Mouse (Mus musculus) intestine, embryonic 14.5 days (tissue): ENCODE measurements around the gene Ccnd3. TPM values are rescaled to one million over a fixed set of nuclear protein-coding genes. Genes with fewer than 3 reads are reported as not detected.
A peak's percentile ranks its signal among the peaks of the same experiment; 100 is the strongest.

Source experiments
- ATAC-seq: fragments of 200-750 bp; cut with Nextera tagmentation; replicated peaks from 2 replicates; pipeline ENCODE4 v1.8.0; 2017; ENCODE audit warnings: low read depth, moderate number of reproducible peaks, moderate TSS enrichment, moderate library complexity; ENCODE audit not compliant: low FRiP score, low TSS enrichment
- DNase-seq: peaks from one replicate; pipeline ENCODE4 v3.0.0-alpha.2; 2018; ENCODE audit warnings: low spot score
- H3K27ac ChIP-seq: fragments of 300-500 bp; sonication (generic); 2 replicates; pipeline ENCODE4 v1.5.1; 2014; ENCODE audit warnings: low read depth, mild to moderate bottlenecking, control low read depth
- H3K27me3 ChIP-seq: fragments of 300-500 bp; sonication (generic); replicated peaks from 2 replicates; pipeline ENCODE4 v1.6.1; 2014; ENCODE audit warnings: low read length, control low read depth; ENCODE audit not compliant: control insufficient read depth, insufficient read depth
- H3K36me3 ChIP-seq: fragments of 300-500 bp; sonication (generic); 2 replicates; pipeline ENCODE4 v1.6.1; 2014; ENCODE audit warnings: low read length, control low read depth; ENCODE audit not compliant: control insufficient read depth, insufficient read depth
- H3K4me1 ChIP-seq: fragments of 300-500 bp; sonication (generic); replicated peaks from 2 replicates; pipeline ENCODE4 v1.6.1; 2014; ENCODE audit warnings: low read length, control low read depth, mixed read lengths; ENCODE audit not compliant: control insufficient read depth, insufficient read depth
- H3K4me2 ChIP-seq: fragments of 300-500 bp; sonication (generic); 2 replicates; pipeline ENCODE4 v1.6.1; 2014; ENCODE audit warnings: low read length
- H3K4me3 ChIP-seq: fragments of 300-500 bp; sonication (generic); 2 replicates; pipeline ENCODE4 v1.5.1; 2014; ENCODE audit warnings: low read depth, low read length, control low read depth, mixed read lengths
- H3K9ac ChIP-seq: fragments of 300-500 bp; sonication (generic); 2 replicates; pipeline ENCODE4 v1.6.1; 2014; ENCODE audit warnings: mild to moderate bottlenecking, low read length
- H3K9me3 ChIP-seq: fragments of 300-500 bp; sonication (generic); 2 replicates; pipeline ENCODE4 v1.6.1; 2016; ENCODE audit warnings: low read length, control low read depth; ENCODE audit not compliant: control insufficient read depth
- WGBS: fragments of 180-500 bp; shearing (Covaris S2); extraction: QIAGEN DNeasy Blood & Tissue Kit; methylation state at CpG from one replicate; pipeline ENCODE4 v1.1.7; 2014; 5-methylcytosine and 5-hydroxymethylcytosine counted together
- polyA plus RNA-seq: library from polyadenylated mRNA; unstranded; fragments of >200 nt; fragmentation: Nextera tagmentation; extraction: Ambion mirVana; gene quantifications from 2 replicates; pipeline ENCODE4 v1.2.1, GENCODE M21; 2014

The Ccnd3 gene
- polyA plus RNA-seq, 1 experiment from 2014 or later = 457 TPM

DNA sequence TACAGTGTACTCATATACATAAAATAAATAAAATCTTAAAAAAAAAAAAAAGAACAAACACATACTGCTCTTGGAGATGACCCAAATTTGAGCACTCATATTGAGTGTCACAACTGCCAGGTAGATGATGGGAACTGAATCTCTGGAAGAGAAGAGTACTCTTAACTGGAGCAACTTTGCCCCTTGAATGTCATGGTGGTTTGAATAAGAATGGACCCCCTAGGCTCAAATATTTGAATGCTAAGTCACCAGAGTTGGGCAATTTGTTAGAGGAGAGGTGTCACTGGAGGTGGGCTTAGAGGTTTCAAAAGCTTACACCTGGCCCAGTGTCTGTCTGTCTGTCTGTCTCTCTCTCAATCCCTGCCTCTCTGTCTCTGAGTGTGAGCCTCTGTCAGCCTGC, 1.2 kb upstream of the Ccnd3 start:
- no peak for DNase-seq
- no peaks in the 10 kb centered on the region for H3K9me3 ChIP-seq
- peaks cover 37% of the 10 kb centered on the region for H3K4me1 ChIP-seq
- peaks cover 16% of the 10 kb centered on the region; the same call in 1 of the 2 replicates for H3K36me3 ChIP-seq
- no peak overlapping the region for H3K27ac ChIP-seq
- H3K4me3 ChIP-seq = no peak overlapping the region
- H3K4me2 ChIP-seq = no peak overlapping the region
- no peaks in the 10 kb centered on the region for H3K27me3 ChIP-seq
- no peak overlapping the region for H3K9ac ChIP-seq
- no peak for ATAC-seq

DNA sequence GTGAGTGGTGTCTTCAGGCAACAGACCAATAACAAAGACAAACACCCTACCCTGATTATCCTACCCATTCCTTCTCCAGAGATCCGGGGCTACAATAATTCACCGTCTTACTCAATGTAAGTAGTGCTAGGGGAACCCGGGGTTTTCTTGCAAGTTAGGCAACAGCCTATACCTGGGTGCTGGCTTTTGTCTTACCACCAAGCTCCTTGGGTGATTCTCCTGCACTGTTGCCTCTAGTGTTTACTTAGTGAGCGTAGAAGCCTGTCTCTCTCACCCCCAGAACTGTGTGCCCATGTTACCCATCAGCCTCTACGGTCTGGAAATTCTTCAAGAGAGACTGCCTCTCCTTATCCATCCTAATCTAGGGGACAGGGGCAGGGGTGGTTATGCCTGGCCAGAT, 623 bp upstream of the Ccnd3 start:
- no peaks in the 10 kb centered on the region for H3K27me3 ChIP-seq
- H3K4me3 ChIP-seq = peak overlapping the region; percentile 35
- H3K9me3 ChIP-seq = no peaks in the 10 kb centered on the region
- peak overlapping the region; percentile 53 for H3K4me2 ChIP-seq
- peaks cover 11% of the 10 kb centered on the region; the same call in 1 of the 2 replicates for H3K36me3 ChIP-seq
- DNase-seq (no peak), ATAC-seq (no peak)
- peak overlapping the region; percentile 46; the same call in 1 of the 2 replicates for H3K9ac ChIP-seq
- peak overlapping the region; percentile 44; the same call in 1 of the 2 replicates for H3K27ac ChIP-seq
- H3K4me1 ChIP-seq = peaks cover 39% of the 10 kb centered on the region
- 50% methylated on average over 5 of the region's 5 CpGs for WGBS

DNA sequence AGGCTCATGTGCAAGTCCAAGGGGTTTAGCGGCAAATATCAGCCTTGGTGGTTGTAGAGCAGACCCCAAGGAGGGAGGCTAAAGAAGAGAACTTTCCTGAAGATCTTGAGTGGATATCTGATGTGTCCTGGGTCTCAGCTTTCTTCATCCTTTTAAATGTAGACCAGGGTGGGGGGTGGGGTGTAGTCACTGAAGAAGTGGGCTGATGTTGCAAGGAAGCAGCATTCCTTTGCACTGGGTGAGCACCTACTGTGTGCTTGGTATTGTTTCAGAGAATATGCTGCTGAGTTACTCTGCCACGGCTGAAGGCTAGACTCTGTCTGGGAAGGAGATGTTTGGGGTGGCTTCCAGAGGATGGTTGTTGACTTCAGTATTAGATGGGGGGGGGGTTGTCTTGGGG, 715 bp downstream of the Ccnd3 start:
- peak overlapping the region; percentile 35 for H3K4me3 ChIP-seq
- WGBS = 66% methylated on average over 2 of the region's 2 CpGs
- H3K4me1 ChIP-seq = peaks cover 42% of the 10 kb centered on the region
- no peaks in the 10 kb centered on the region for H3K27me3 ChIP-seq
- no peak for ATAC-seq
- DNase-seq = no peak
- H3K9me3 ChIP-seq = no peaks in the 10 kb centered on the region
- peak overlapping the region; percentile 44; the same call in 1 of the 2 replicates for H3K27ac ChIP-seq
- 0 out of 2 replicates have a peak, but pooled peaks cover 4% of the 10 kb centered on the region for H3K36me3 ChIP-seq
- H3K9ac ChIP-seq = peak overlapping the region; percentile 46
- H3K4me2 ChIP-seq = peak overlapping the region; percentile 53

DNA sequence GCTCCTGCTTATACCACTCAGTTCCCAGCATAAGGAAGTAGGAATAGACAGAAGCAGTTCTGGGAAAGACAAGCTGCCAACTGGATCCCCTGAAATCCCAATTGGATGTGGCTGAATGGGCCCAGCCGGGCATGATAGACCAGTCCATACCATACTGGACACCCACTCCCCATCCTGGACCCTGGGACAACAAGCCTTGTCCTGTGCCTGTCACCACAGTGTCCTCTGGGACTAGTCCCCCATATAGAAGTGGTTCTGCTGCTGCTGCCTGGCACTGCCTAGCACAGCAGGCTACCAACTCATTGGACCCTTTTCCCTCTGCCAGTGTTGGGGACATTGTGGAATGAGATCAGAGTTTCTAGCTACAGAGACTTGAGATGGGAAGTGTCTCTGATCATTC, 1.2 kb downstream of the Ccnd3 start:
- Histone ChIP-seq H3K9me3 (no peaks in the 10 kb centered on the region), H3K4me2 (peak overlapping the region; percentile 53), H3K27me3 (no peaks in the 10 kb centered on the region), H3K27ac (no peak overlapping the region), H3K36me3 (no peaks in the 10 kb centered on the region), H3K9ac (no peak overlapping the region), H3K4me3 (no peak overlapping the region), H3K4me1 (peaks cover 42% of the 10 kb centered on the region)
- WGBS = 92% methylated on average over 1 of the region's 1 CpGs
- ATAC-seq (no peak), DNase-seq (no peak)

DNA sequence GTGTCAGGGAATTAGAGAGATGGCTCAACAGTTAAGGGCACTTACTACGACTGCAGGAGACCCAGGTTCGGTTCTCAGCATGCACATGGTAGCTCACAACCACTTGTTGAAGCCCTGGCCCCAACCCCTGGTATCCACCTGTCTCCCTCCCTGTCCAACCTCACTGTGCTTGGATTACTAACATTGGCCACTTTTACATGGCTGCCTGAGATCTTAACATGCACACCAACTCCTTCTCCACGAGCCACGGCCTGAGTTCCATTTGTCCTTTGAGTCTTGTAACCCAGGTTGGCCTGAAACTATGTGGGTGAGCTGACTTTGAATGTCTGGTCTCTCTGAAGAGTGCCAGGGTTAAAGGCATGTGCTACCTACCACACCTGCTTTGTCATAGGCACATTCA, 1.8 kb downstream of the Ccnd3 start:
- 92% methylated on average over 4 of the region's 4 CpGs for WGBS
- no peak overlapping the region for H3K27ac ChIP-seq
- H3K4me1 ChIP-seq = peaks cover 42% of the 10 kb centered on the region
- H3K9ac ChIP-seq = no peak overlapping the region
- no peak overlapping the region for H3K4me3 ChIP-seq
- H3K27me3 ChIP-seq = no peaks in the 10 kb centered on the region
- H3K9me3 ChIP-seq = no peaks in the 10 kb centered on the region
- ATAC-seq = no peak
- DNase-seq = no peak
- H3K4me2 ChIP-seq = no peak overlapping the region
- no peaks in the 10 kb centered on the region for H3K36me3 ChIP-seq

DNA sequence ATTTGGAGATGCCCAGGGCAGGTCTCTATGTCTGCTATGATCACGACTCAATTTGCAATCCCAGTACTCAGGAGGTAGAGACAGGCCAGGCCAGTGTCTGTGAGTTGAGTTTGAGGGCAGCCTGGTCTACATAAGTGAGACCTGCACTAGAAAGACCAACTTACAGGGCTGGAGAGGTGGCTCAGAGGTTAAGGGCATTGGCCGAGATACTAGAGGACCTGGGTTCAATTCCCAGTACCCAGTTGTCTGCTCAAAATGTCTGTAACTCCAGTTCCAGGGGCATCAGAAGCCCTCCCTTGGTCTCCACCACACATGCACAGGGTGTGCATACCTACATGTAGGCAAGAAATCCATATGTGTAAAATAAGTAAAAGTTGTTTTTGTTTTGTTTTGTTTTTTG, 2.7 kb downstream of the Ccnd3 start:
- no peaks in the 10 kb centered on the region for H3K36me3 ChIP-seq
- 74% methylated on average over 2 of the region's 2 CpGs for WGBS
- H3K4me1 ChIP-seq = peaks cover 49% of the 10 kb centered on the region
- H3K9ac ChIP-seq = no peak overlapping the region
- H3K4me2 ChIP-seq = peak overlapping the region; percentile 54
- no peaks in the 10 kb centered on the region for H3K27me3 ChIP-seq
- H3K27ac ChIP-seq = peak overlapping the region; percentile 82; the same call in 1 of the 2 replicates
- DNase-seq (no peak), ATAC-seq (no peak)
- no peaks in the 10 kb centered on the region for H3K9me3 ChIP-seq
- H3K4me3 ChIP-seq = no peak overlapping the region

DNA sequence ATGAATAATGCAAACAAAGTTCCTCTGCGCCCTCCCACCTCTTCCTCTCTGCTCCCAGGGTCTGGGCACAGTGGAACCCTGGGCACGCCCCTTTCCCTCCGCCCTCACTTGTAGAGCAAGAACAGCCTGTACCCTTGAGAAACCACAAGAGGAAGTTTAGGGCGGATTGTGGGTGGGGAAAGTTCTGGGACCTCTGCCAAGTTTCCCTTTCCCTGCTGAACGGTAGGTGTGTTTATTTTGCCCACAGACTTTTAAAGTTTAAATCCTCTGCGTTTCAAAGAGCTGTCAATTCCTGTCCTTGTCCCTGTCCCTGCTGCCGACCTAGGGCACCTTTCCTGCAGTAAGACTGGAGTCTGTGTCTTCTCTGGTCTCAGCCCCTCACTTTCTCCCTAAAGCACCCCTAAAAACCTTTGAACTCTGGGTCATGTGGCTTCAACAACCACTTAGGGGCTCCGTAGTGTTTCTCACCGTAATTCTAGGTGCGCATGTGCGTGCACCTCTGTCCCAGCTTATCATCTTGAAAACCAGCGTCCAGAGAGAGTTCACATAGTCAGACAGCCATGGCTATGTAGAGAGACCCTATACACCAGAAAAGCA, 3.3 kb downstream of the Ccnd3 start:
- Histone ChIP-seq H3K4me2 (peak overlapping the region; percentile 54), H3K9me3 (no peaks in the 10 kb centered on the region), H3K4me3 (peak overlapping the region; percentile 12; the same call in 1 of the 2 replicates), H3K4me1 (peaks cover 54% of the 10 kb centered on the region), H3K27ac (peak overlapping the region; percentile 82), H3K36me3 (no peaks in the 10 kb centered on the region), H3K27me3 (no peaks in the 10 kb centered on the region), H3K9ac (0 out of 2 replicates have a peak overlapping the region, but pooled peaks have one; percentile 3)
- DNase-seq (peak; percentile 89), ATAC-seq (peak; percentile 68)
- 15% methylated on average over 12 of the region's 12 CpGs for WGBS

DNA sequence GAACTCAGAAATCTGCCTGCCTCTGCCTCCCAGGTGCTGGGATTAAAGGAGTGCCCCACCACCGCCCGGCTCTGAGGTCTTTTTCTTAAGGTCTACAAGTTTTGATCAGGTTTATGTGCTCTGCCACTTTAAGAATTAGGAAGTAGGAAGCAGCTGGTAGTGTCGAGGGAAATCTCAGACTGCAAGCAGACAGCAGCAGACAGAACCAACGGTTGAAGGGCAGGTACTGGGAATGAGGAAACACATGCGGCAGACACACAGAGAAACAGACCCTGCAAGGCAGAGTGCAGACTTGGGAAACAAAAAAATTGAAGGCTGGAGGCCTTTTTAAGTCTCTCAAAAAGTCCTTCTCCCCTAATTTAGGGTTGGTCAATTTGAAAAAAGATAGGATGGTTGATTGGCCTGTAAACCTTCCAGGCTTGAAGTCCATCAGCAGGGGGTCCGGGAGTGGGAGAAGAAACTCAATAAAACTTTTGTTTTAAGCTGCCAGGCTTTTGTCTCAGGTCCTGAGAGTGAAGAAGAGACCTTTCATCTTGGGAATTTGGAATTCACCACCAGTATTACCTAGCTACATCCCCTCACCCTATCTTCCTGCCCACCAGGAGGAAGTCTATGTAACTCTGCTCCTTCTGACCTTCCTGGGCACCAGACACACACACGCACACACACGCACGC, 4.3 kb downstream of the Ccnd3 start:
- no peak for ATAC-seq
- no peaks in the 10 kb centered on the region for H3K27me3 ChIP-seq
- 57% methylated on average over 9 of the region's 9 CpGs for WGBS
- H3K9me3 ChIP-seq = no peaks in the 10 kb centered on the region
- no peak overlapping the region for H3K9ac ChIP-seq
- H3K27ac ChIP-seq = 0 out of 2 replicates have a peak overlapping the region, but pooled peaks have one; percentile 2
- DNase-seq = no peak
- H3K36me3 ChIP-seq = no peaks in the 10 kb centered on the region
- no peak overlapping the region for H3K4me3 ChIP-seq
- H3K4me1 ChIP-seq = peaks cover 61% of the 10 kb centered on the region
- no peak overlapping the region for H3K4me2 ChIP-seq
